Mouse (Mus musculus): ENCODE measurements around the gene Arhgap9.
"Not testable (repeated sequence)": the region's sequence is repeated elsewhere in the genome, so short reads cannot be mapped to it uniquely, and the experiment has no call there.

The Arhgap9 gene

DNA sequence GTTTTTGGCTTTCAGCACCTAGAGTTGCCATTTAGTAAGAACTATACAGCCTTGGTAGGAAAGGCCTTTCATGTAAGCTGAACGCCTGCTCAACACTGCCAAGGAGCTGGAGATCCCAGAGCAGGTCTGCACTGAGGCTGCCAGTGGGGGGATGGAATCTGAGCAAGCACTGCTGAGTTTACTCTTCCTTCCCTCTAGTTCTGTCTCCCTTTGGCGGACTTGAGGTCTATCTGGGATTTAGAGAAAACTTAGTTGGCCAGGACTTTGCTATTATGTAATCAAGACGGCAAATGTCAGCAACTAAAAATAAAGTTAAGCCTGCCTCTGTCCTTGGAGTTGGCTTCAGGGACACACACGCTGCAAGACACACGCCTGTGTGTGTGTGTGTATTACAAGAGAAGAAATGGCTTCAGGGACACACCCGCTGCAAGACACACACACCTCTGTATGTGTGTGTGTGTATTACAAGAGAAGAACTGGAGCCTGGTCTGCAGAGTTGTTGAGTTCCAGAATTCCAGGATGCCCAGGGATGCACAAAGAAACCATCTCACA is 28.7 kb upstream of the Arhgap9 start:
- DNase-seq, result peak; percentile 97

- DNase-seq, result no peak
Observed at GRCm38 (mm10) chr10:127293590-127294113, 28.1 kb upstream of the Arhgap9 start.

- no peak for DNase-seq
Observed at GRCm38 (mm10) chr10:127294895-127295510, 26.8 kb upstream of the Arhgap9 start.

GRCm38 (mm10) chr10:127295986-127296794 is 25.6 kb upstream of the Arhgap9 start:
- no peak for DNase-seq

DNA sequence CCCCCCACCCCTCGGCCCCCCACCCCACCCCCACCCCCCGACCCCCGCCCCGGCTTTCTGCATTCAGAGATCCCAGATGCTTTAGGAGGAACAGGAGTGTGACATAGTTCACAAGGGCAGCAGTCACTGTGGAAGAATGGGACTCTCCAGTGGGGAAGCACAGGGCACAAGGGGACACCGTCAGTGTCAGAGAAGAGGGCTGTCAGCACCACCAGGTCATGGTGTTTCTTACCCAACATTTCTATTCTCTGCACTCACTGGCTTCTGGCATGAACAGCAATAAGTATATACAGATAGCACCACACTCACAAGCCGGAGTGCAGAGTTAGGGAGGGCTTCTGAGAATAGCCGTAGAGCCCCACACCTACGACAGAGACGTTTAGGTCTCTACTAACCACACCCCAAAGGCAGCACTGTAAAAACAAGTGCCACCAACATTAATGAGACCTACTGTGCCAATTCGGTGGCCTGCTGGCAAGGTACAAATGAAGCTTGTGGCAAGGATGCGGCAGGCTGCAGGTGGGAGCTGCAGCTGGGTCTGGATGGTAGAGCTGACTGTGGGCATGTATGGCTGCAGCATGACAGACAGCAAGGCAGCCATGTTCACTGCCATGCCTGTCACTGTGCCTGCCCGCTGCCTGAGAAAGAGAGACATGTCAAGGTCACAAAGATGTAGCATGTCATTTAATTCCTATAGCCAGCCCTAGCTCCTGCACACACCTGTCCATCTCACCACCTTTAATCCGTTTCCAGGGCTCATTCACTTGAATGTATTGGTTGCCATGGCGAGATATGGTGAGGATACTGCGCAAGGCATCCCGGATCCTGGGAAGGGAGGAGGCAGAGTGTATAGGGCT is 24.5 kb upstream of the Arhgap9 start:
- no peak for DNase-seq

DNA sequence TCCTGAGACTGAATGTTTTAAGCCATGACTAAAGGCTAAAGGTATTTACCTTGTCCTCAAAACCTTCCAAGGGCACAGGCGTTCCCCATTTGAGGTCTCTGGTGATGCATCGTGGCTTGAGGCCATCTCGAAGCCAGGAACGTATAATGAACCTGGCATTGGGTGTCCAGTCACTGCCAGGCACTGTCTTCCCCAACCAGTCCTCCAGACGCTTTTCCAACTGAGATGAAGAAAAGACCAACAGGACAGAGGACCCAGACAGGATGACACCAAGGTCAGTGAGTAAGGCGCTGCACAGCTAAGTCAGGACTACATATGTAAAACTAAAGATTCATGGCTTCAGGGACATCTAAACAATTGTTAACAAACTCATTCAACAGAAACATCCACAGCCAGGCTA is 21.4 kb upstream of the Arhgap9 start:
- no peak for DNase-seq

DNA sequence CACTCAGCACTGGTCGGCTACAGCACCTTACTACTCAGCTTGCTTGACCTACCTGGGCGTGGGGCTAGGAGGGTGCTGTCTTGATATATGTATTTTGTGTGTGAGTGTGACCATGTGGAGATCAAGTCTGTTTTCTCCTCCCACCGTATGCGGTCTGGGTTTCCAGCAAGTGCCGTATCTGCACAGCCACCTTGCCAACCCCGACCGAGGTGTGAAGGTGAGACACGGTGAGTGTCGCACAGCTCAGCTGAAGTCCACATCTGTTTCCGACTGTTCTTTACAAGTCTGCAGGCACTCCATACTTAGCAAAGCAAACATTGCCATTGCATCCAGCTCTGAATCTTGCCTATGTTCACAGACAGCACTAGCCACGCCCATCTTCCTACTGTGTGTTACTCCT is 18.6 kb upstream of the Arhgap9 start:
- no peak for DNase-seq

- DNase-seq, result not testable (repeated sequence)
Observed at GRCm38 (mm10) chr10:127309167-127309566, 12.6 kb upstream of the Arhgap9 start.

GRCm38 (mm10) chr10:127310523-127311475 is 11.0 kb upstream of the Arhgap9 start:
- no peak for DNase-seq

- DNase-seq, result peak; percentile 100
Observed at GRCm38 (mm10) chr10:127311476-127312355, 10.0 kb upstream of the Arhgap9 start, which contains the start of gene Mars. TSS of gene Mars (minus strand) at chr10:127311786.

DNA sequence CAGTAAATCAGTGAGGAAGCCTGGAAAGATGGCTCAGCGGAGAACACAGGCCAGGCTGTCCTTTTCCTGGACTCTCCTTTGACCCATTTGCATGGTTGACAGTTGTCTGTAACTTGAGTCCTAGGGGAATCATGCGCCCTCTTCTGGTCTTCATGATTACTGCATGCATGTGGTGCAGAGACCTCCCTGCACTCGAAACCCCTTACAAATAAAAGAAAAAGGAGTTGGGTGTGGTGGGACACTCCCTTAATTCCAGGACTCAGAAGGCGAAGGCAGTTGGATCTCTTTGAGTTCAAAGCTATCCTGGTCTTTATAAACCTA is 9.4 kb upstream of the Arhgap9 start:
- peak; percentile 97 for DNase-seq

DNA sequence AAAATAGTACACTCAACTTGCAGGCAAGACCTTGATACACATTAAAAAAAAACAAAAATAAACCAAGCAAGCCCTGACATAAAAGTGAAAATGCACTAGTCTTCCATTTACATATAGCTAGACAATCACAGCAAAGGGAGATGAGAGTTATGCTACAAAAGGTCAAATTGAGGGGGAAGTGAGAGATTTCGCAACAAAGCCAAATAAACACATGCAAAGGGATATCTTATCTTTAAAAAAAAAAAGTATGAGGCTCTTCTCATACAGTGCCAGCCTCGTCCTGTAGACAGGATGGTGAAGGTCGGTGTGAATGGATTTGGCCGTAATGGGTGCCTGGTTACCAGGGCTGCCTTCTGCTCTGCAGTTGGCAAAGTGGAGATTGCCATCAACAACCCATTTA is 8.9 kb upstream of the Arhgap9 start:
- DNase-seq, result no peak

DNA sequence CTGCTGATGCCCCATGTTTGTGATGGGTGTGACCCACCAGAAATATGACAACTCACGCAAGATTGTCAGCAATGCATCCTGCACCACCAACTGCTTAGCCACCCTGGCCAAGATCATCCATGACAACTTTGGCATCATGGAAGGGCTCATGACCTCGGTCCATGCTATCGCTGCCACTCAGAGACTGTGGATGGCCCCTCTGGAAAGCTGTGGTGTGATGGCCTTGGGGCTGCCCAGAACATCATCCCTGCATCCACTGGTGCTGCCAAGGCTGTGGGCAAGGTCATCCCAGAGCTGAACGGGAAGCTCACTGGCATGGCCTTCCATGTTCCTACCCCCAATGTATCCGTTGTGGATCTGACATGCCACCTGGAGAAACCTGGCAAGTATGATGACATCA is 8.2 kb upstream of the Arhgap9 start:
- peak; percentile 92 for DNase-seq

- not testable (repeated sequence) for DNase-seq
Observed at GRCm38 (mm10) chr10:127314950-127315349, 6.8 kb upstream of the Arhgap9 start.

DNA sequence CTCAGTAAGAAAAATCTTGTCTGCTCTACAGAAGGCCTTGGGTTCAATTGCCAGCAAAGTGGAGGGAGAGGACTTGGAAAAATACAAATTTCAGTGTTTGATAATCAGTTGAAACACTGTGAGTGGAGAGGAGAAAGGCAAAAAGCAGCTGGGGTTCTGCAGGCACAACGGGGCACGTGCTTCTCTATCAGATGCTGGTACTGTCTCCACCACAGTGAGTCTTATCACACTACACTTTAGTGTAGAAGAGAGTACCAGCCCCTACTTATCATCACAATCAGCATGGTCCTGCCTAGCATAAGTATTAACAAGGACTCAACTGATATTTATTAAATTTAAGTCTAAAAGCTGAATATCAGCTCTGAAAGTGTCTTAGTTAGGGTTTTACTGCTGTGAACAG is 4.5 kb upstream of the Arhgap9 start:
- no peak for DNase-seq

- no peak for DNase-seq
Observed at GRCm38 (mm10) chr10:127318009-127318408, 3.8 kb upstream of the Arhgap9 start.

DNA sequence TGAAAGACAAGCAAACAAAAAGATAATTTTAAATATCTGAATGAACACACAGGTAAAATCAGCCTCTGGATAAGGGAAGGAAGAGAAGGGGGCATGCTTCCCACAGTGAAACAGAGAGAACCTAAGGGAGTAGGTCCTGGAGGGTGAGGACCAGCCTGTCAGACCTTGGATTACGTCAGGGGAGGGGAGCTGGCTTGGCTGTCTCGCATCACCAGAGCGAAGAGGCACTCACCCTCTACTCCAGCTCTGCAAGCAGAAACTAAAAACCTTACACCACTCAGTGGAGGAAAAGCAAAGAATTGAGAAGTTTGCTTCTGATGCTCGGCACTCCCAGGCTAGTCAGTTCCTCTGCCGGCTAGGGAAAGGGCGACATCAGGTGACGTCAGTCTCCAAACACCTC is 1.8 kb upstream of the Arhgap9 start:
- DNase-seq, result no peak

GRCm38 (mm10) chr10:127322178-127322577 is 414 bp downstream of the Arhgap9 start:
- DNase-seq, result no peak

GRCm38 (mm10) chr10:127322669-127323068 is 905 bp downstream of the Arhgap9 start:
- no peak for DNase-seq

DNA sequence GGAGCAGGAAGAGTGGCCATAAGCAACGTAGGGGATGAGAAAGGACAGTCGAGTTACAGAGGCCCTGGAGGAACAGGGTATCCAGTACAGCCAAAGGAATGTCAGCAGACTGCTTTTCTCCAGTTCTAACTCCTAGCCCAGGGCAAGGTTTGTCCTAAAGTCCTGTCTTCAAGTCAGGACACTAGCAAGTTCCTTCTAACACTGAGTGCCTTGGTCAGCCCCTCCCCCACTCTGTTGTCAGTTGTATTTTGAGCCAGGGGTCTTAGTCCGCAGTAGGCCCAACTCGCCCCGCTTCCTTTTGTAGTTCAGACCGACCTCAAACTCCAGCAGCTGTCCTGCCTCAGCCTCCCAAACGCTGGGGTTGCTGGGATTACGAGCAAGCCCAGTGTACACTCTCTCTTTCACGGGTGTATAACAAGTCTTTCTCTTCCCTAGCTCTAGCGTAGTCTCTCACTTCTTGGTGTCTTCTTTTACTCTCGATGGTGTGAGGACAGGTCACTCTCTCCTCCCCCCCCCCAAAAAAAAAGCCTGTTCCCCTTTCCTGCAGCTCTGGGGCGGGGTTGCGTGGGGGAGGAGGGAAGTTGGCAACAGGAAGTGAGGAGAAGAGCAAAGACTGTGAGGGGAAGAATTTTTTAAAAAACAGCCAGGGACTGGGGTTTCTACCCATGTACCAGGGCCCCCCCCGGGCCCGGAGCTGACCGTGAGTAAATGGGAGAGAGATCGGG is 1.5 kb downstream of the Arhgap9 start:
- peak; percentile 95 for DNase-seq

Measured in heart, adult 11 months (tissue).